Mouse (Mus musculus) leukemia stem cell, adult 10-12 weeks (primary cell): ENCODE measurements around the gene B130006D01Rik. TPM values are rescaled to one million over a fixed set of nuclear protein-coding genes. Genes with fewer than 3 reads are reported as not detected.

ENCODE experiments used
- polyA plus RNA-seq: library from polyadenylated mRNA; stranded (reverse); fragments of >175 nt; gene quantifications from 2 replicates; pipeline ENCODE4 v1.2.3, GENCODE M21; 2012; ENCODE audit warnings: low replicate concordance

Gene B130006D01Rik
- not detected in 2 replicates for polyA plus RNA-seq

GRCm38 (mm10) chr11:95723287-95723686 lies at the start of gene B130006D01Rik:
B130006D01Rik (plus strand) TSS chr11:95723587.

DNA sequence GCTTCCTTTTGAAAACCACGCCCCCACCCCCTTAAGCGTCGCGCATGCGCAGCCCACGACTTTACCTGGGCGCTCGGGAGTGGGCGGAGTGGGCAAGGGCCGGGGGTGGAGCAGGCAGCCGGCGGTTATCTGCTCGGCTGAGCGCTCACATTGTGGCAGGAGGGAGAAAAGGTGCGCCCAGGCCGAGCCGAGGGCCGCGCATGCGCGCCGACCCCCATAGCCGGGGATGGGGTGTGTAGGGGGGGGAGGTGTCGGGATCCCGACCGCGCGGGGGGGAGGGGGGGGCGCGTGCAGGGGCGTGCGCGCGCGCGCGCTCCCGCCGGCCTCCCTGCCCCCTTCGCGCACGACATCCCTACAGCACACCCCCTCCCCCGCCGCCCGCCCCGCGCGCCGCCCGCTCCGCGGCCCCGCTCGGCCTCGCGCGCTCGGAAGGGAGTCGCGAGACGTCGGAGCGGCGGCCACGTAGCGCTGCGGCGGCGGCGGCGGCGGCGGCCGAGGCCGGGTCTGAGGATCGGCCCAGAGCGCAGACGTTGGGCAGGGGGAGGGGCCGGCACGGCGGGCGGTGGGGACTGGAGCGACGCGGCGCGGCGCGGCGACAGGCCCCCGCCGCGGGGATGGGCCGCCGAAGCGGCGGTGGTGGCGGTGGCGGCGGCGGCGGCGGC lies 10.7 kb upstream of the B130006D01Rik start, which contains the start of gene Zfp652:
Gene Zfp652 (plus strand): TSS at position 111 of the 662 bp plus-strand sequence.

Other genes with a start within 250 kb of the B130006D01Rik start
- 0.08 TPM in 1 of 2 replicates, not detected in the other for gene Nxph3, start 209.0 kb upstream of the B130006D01Rik start, polyA plus RNA-seq
- gene Ngfr, start 135.9 kb upstream of the B130006D01Rik start, polyA plus RNA-seq = 0.24 and 1.8 TPM in 2 replicates
- 11.3 and 30.4 TPM in 2 replicates for gene Phb, start 56.6 kb upstream of the B130006D01Rik start, polyA plus RNA-seq
- 70.4 and 75.2 TPM in 2 replicates for gene Zfp652, start 10.9 kb upstream of the B130006D01Rik start, polyA plus RNA-seq
- 113 and 134 TPM in 2 replicates for gene Phospho1, start 100.9 kb downstream of the B130006D01Rik start, polyA plus RNA-seq
- gene Gngt2, start 113.6 kb downstream of the B130006D01Rik start, polyA plus RNA-seq = 9.1 and 9.8 TPM in 2 replicates
- gene Abi3, start 118.9 kb downstream of the B130006D01Rik start, polyA plus RNA-seq = 164 and 299 TPM in 2 replicates
- not detected in 2 replicates for gene B4galnt2, start 191.3 kb downstream of the B130006D01Rik start, polyA plus RNA-seq